Mouse (Mus musculus): ENCODE results near the gene Arrdc4.
A peak's percentile ranks its signal among the peaks of the same experiment; 100 is the strongest.

The Arrdc4 gene

GRCm38 (mm10) chr7:68708563-68709318 lies 40.3 kb downstream of the Arrdc4 start:
- DNase-seq: no peak

- no peak for DNase-seq
These were observed 43.9 kb downstream of the Arrdc4 start for GRCm38 (mm10) chr7:68705162-68705561.

GRCm38 (mm10) chr7:68697313-68697712 lies 51.7 kb downstream of the Arrdc4 start:
- DNase-seq: no peak

- no peak for DNase-seq
These were observed 52.1 kb downstream of the Arrdc4 start for GRCm38 (mm10) chr7:68696908-68697307.

- no peak for DNase-seq
These were observed 52.6 kb downstream of the Arrdc4 start for GRCm38 (mm10) chr7:68696446-68696845.

- peak; percentile 28 for DNase-seq
These were observed 56.3 kb downstream of the Arrdc4 start for GRCm38 (mm10) chr7:68692731-68693130.

- DNase-seq: no peak
These were observed 57.6 kb downstream of the Arrdc4 start for GRCm38 (mm10) chr7:68691454-68691853.

GRCm38 (mm10) chr7:68687140-68687611 lies 61.9 kb downstream of the Arrdc4 start:
- no peak for DNase-seq
